ENCODE assay signal across 24 mouse cellular contexts in genomic region chr1:38561331-38561730, GRCm38 (mm10).
A peak's percentile ranks its signal among the peaks of the same experiment; 100 is the strongest.
DNase-seq lines count a peak whose midpoint lies in the region; ATAC-seq and TF ChIP-seq lines count a peak whose summit lies in the region.
"Had no signal": no experiment of that assay in that cellular context is flagged by ENCODE, and none has a peak within 500 bp of the region (broad histone marks: within the 10 kb centered on the region; RNA-seq: fewer than 3 reads in every experiment).

No protein-coding gene starts in this region.

- no peaks in the 10 kb centered on the region for H3K27me3 ChIP-seq in heart, embryonic 12.5 days (replicated peaks)
- H3K27me3 ChIP-seq in kidney, postnatal 0 days (ENCODE audit: insufficient read depth, low read length), result no peaks in the 10 kb centered on the region
- H3K27me3 ChIP-seq in hindbrain, embryonic 13.5 days, result no peaks in the 10 kb centered on the region
- H3K27me3 ChIP-seq in midbrain, embryonic 15.5 days (replicated peaks), result no peaks in the 10 kb centered on the region
- H3K27me3 ChIP-seq: heart, embryonic 13.5 days; limb, embryonic 13.5 days; stomach, embryonic 15.5 days had no signal

- H3K36me3 ChIP-seq in heart, embryonic 12.5 days, result no peaks in the 10 kb centered on the region
- H3K36me3 ChIP-seq in kidney, postnatal 0 days (ENCODE audit: insufficient read depth, low read length), result no peaks in the 10 kb centered on the region
- H3K36me3 ChIP-seq in hindbrain, embryonic 13.5 days, result no peaks in the 10 kb centered on the region
- H3K36me3 ChIP-seq in midbrain, embryonic 15.5 days (replicated peaks), result no peaks in the 10 kb centered on the region
- H3K36me3 ChIP-seq: embryonic facial prominence, embryonic 10.5 days; heart, embryonic 13.5 days; liver, embryonic 13.5 days; stomach, embryonic 15.5 days had no signal

- H3K27ac ChIP-seq in heart, embryonic 12.5 days (ENCODE audit: poor library complexity, severe bottlenecking), result no peak overlapping the region
- no peak overlapping the region for H3K27ac ChIP-seq in kidney, postnatal 0 days
- peak overlapping the region; percentile 92 for H3K27ac ChIP-seq in hindbrain, embryonic 13.5 days
- peak overlapping the region; percentile 46; the same call in 1 of the 2 replicates for H3K27ac ChIP-seq in midbrain, embryonic 15.5 days
- H3K27ac ChIP-seq in layer of hippocampus, adult 2 months, result no peak overlapping the region
- H3K27ac ChIP-seq: embryonic facial prominence, embryonic 10.5 days; heart, embryonic 13.5 days; limb, embryonic 13.5 days; liver, embryonic 13.5 days; stomach, embryonic 15.5 days had no signal

- no peak overlapping the region for H3K9ac ChIP-seq in heart, embryonic 12.5 days
- H3K9ac ChIP-seq in kidney, postnatal 0 days (ENCODE audit: low read depth, low read length), result no peak overlapping the region
- peak overlapping the region; percentile 63; the same call in 1 of the 2 replicates for H3K9ac ChIP-seq in hindbrain, embryonic 13.5 days
- H3K9ac ChIP-seq in midbrain, embryonic 15.5 days, result no peak overlapping the region
- H3K9ac ChIP-seq: heart, embryonic 13.5 days; limb, embryonic 13.5 days; liver, embryonic 13.5 days; stomach, embryonic 15.5 days had no signal

- H3K4me1 ChIP-seq in heart, embryonic 12.5 days (replicated peaks), result peaks cover 42% of the 10 kb centered on the region
- no peaks in the 10 kb centered on the region for H3K4me1 ChIP-seq in kidney, postnatal 0 days (replicated peaks; ENCODE audit: insufficient read depth, low read length)
- H3K4me1 ChIP-seq in hindbrain, embryonic 13.5 days (replicated peaks), result peaks cover 63% of the 10 kb centered on the region
- peaks cover 53% of the 10 kb centered on the region for H3K4me1 ChIP-seq in midbrain, embryonic 15.5 days
- H3K4me1 ChIP-seq: stomach, embryonic 15.5 days had no signal

- H3K9me3 ChIP-seq in heart, embryonic 12.5 days (replicated peaks), result no peaks in the 10 kb centered on the region
- H3K9me3 ChIP-seq in kidney, postnatal 0 days (replicated peaks; ENCODE audit: low read length), result no peaks in the 10 kb centered on the region
- H3K9me3 ChIP-seq in hindbrain, embryonic 13.5 days, result no peaks in the 10 kb centered on the region
- H3K9me3 ChIP-seq in midbrain, embryonic 15.5 days, result no peaks in the 10 kb centered on the region
- H3K9me3 ChIP-seq: embryonic facial prominence, embryonic 10.5 days; heart, embryonic 13.5 days; limb, embryonic 13.5 days; liver, embryonic 13.5 days; stomach, embryonic 15.5 days had no signal

- ATAC-seq in heart, embryonic 12.5 days (ENCODE audit: insufficient number of reproducible peaks, low FRiP score), result no peak
- no peak for ATAC-seq in kidney, postnatal 0 days (replicated peaks; ENCODE audit: low FRiP score, low read depth)
- no peak for ATAC-seq in hindbrain, embryonic 13.5 days (ENCODE audit: low FRiP score)
- ATAC-seq in midbrain, embryonic 15.5 days (replicated peaks), result no peak
- ATAC-seq: forebrain, embryonic 16.5 days; intestine, embryonic 16.5 days had no signal

- H3K4me2 ChIP-seq in heart, embryonic 12.5 days, result no peak overlapping the region
- H3K4me2 ChIP-seq in kidney, postnatal 0 days (ENCODE audit: low read length), result no peak overlapping the region
- no peak overlapping the region for H3K4me2 ChIP-seq in hindbrain, embryonic 13.5 days
- no peak overlapping the region for H3K4me2 ChIP-seq in midbrain, embryonic 15.5 days
- H3K4me2 ChIP-seq: heart, embryonic 13.5 days; limb, embryonic 13.5 days; liver, embryonic 13.5 days; stomach, embryonic 15.5 days had no signal

- no peak overlapping the region for H3K4me3 ChIP-seq in heart, embryonic 12.5 days
- no peak overlapping the region for H3K4me3 ChIP-seq in kidney, postnatal 0 days (replicated peaks; ENCODE audit: low read depth, low read length)
- no peak overlapping the region for H3K4me3 ChIP-seq in hindbrain, embryonic 13.5 days
- no peak overlapping the region for H3K4me3 ChIP-seq in midbrain, embryonic 15.5 days
- H3K4me3 ChIP-seq in layer of hippocampus, adult 2 months, result no peak overlapping the region
- H3K4me3 ChIP-seq: embryonic facial prominence, embryonic 10.5 days; heart, embryonic 13.5 days; limb, embryonic 13.5 days; liver, embryonic 13.5 days; stomach, embryonic 15.5 days had no signal

- 74% methylated on average over 7 of the region's 7 CpGs for WGBS in heart, embryonic 12.5 days
- WGBS in kidney, postnatal 0 days, result 53% methylated on average over 7 of the region's 7 CpGs
- WGBS in hindbrain, embryonic 13.5 days, result 67% methylated on average over 7 of the region's 7 CpGs
- 64% methylated on average over 7 of the region's 7 CpGs for WGBS in midbrain, embryonic 15.5 days

- 0 out of 2 replicates have a peak, but pooled peaks have one; percentile 19 for TF ChIP-seq CTCF in kidney, postnatal 0 days (IDR thresholded peaks at IDR 0.05; ENCODE audit: low read depth)
- TF ChIP-seq CTCF in layer of hippocampus, adult 2 months (conservative IDR thresholded peaks at IDR 0.05), result no peak

- DNase-seq in heart, adult 11 months, result peak; percentile 80
- DNase-seq in kidney, postnatal 0 days (ENCODE audit: low spot score), result no peak
- DNase-seq in kidney, postnatal 36 days, result no peak
- no peak for DNase-seq in layer of hippocampus, adult 2 months (ENCODE audit: low spot score in 2 of 2)
- no peak for DNase-seq in spleen, adult 18-20 months
- DNase-seq: adrenal gland, postnatal 36 days; cerebellum, adult 9-11 months; heart, postnatal 4 days; kidney, adult 9 months; kidney, postnatal 25 days; layer of hippocampus, adult 9-11 months; liver, embryonic 13.5 days; lung, adult 2 months; lung, postnatal 14 days; right cerebral cortex, postnatal 4 days had no signal

Comparison
In these comparisons a context has a peak if more than half of its experiments do, and no peak if none do; other contexts are left out.
1. H3K27ac ChIP-seq: peak in hindbrain, embryonic 13.5 days (single experiment) and midbrain, embryonic 15.5 days (single experiment); none in heart, embryonic 12.5 days (single experiment), kidney, postnatal 0 days (single experiment) and layer of hippocampus, adult 2 months (single experiment).